Mouse (Mus musculus): ENCODE data around the gene Ccdc60. TPM values are rescaled to one million over a fixed set of nuclear protein-coding genes. Genes with fewer than 3 reads are reported as not detected.

Gene Ccdc60
- polyA plus RNA-seq, 1 experiment from 2014 or later: 0.59 TPM

GRCm38 (mm10) chr5:116082241-116082900 is 206.4 kb downstream of the Ccdc60 start:
- Histone ChIP-seq H3K27me3 (replicated peaks; ENCODE audit: low read depth, poor library complexity, severe bottlenecking) (peaks cover 39% of the 10 kb centered on the region), H3K36me3 (replicated peaks) (no peaks in the 10 kb centered on the region), H3K27ac (replicated peaks) (no peak overlapping the region), H3K4me3 (no peak overlapping the region), H3K4me1 (peaks cover 12% of the 10 kb centered on the region), H3K9me3 (no peaks in the 10 kb centered on the region)
- DNase-seq (ENCODE audit: low spot score): no peak
- 28% methylated on average over 17 of the region's 17 CpGs for WGBS

GRCm38 (mm10) chr5:116081616-116082015 is 207.2 kb downstream of the Ccdc60 start:
- 82% methylated on average over 7 of the region's 7 CpGs for WGBS
- Histone ChIP-seq H3K4me1 (peaks cover 12% of the 10 kb centered on the region), H3K9me3 (no peaks in the 10 kb centered on the region), H3K27me3 (replicated peaks; ENCODE audit: low read depth, poor library complexity, severe bottlenecking) (peaks cover 39% of the 10 kb centered on the region), H3K27ac (replicated peaks) (no peak overlapping the region), H3K36me3 (replicated peaks) (no peaks in the 10 kb centered on the region), H3K4me3 (no peak overlapping the region)
- DNase-seq (ENCODE audit: low spot score): no peak

- Histone ChIP-seq H3K4me1 (peaks cover 12% of the 10 kb centered on the region), H3K4me3 (no peak overlapping the region), H3K9me3 (no peaks in the 10 kb centered on the region), H3K27ac (replicated peaks) (no peak overlapping the region), H3K36me3 (replicated peaks) (no peaks in the 10 kb centered on the region), H3K27me3 (replicated peaks; ENCODE audit: low read depth, poor library complexity, severe bottlenecking) (peaks cover 39% of the 10 kb centered on the region)
- WGBS: 65% methylated on average over 6 of the region's 6 CpGs
- no peak for DNase-seq (ENCODE audit: low spot score)
These were observed 208.0 kb downstream of the Ccdc60 start for GRCm38 (mm10) chr5:116080736-116081135.

Other genes with a start within 250 kb of the Ccdc60 start
- not detected in 2 replicates for gene Tmem233, start 205.7 kb downstream of the Ccdc60 start, polyA plus RNA-seq (2016; fragmentation: Nextera tagmentation; extraction: Ambion mirVana)
- gene Hspb8, start 133.9 kb upstream of the Ccdc60 start, polyA plus RNA-seq (2016; fragmentation: Nextera tagmentation; extraction: Ambion mirVana): 6.8 and 8.0 TPM in 2 replicates

All from embryonic facial prominence, embryonic 10.5 days (tissue).